ENCODE assay signal across 14 mouse cellular contexts in genomic region chr11:51643202-51643601, GRCm38 (mm10). TPM values are rescaled to one million over a fixed set of nuclear protein-coding genes. Genes with fewer than 3 reads are reported as not detected.
DNase-seq lines count a peak whose midpoint lies in the region; ATAC-seq and TF ChIP-seq lines count a peak whose summit lies in the region.
"Had no signal": no experiment of that assay in that cellular context is flagged by ENCODE, and none has a peak within 500 bp of the region (broad histone marks: within the 10 kb centered on the region; RNA-seq: fewer than 3 reads in every experiment).

No protein-coding gene starts in this region.

- peaks cover 3% of the 10 kb centered on the region for H3K36me3 ChIP-seq in heart, embryonic 11.5 days (ENCODE audit: control insufficient read depth, insufficient read depth, low read length)
- peaks cover 39% of the 10 kb centered on the region for H3K36me3 ChIP-seq in ES-E14 (ENCODE audit: control insufficient read depth, insufficient read depth, low read length, poor library complexity, severe bottlenecking)
- peaks cover 24% of the 10 kb centered on the region for H3K36me3 ChIP-seq in heart, postnatal 0 days (replicated peaks; ENCODE audit: control insufficient read depth, insufficient read depth, low read length)

- in situ Hi-C loops in ES-E14 (cut with MboI; ENCODE audit: low sequenced_read_pairs in 2 of 2, unreplicated experiment in 2 of 2): no loop called here

- H3K4me2 ChIP-seq in heart, embryonic 11.5 days: peak overlapping the region; percentile 33; the same call in 1 of the 2 replicates
- H3K4me2 ChIP-seq in heart, postnatal 0 days (ENCODE audit: low read depth, low read length): peak overlapping the region; percentile 26; the same call in 1 of the 2 replicates
- H3K4me2 ChIP-seq: neural tube, embryonic 13.5 days; stomach, embryonic 15.5 days had no signal

- H3K4me3 ChIP-seq in heart, embryonic 11.5 days (ENCODE audit: low read depth, low read length): no peak overlapping the region
- H3K4me3 ChIP-seq in layer of hippocampus, adult 2 months: no peak overlapping the region
- H3K4me3 ChIP-seq in ES-E14 (ENCODE audit: insufficient read depth in 1 of 2, low read depth in 1 of 2, low read length in 2 of 2, poor library complexity in 1 of 2, severe bottlenecking in 1 of 2): peak overlapping the region; percentile 39 to 46
- peak overlapping the region; percentile 3; the same call in 1 of the 2 replicates for H3K4me3 ChIP-seq in heart, postnatal 0 days (ENCODE audit: low read depth, low read length)
- H3K4me3 ChIP-seq: erythroblast, embryonic 14.5 days; neural tube, embryonic 13.5 days; stomach, embryonic 15.5 days had no signal

- peaks cover 13% of the 10 kb centered on the region; the same call in 1 of the 2 replicates for H3K4me1 ChIP-seq in heart, embryonic 11.5 days (ENCODE audit: control insufficient read depth, insufficient read depth, low read length)
- peaks cover 8 to 34% of the 10 kb centered on the region in 2 experiments for H3K4me1 ChIP-seq in ES-E14 (ENCODE audit: control insufficient read depth in 2 of 2, insufficient read depth in 2 of 2, low read length in 2 of 2, poor library complexity in 1 of 2)
- H3K4me1 ChIP-seq in heart, postnatal 0 days (ENCODE audit: control insufficient read depth, insufficient read depth): peaks cover 12% of the 10 kb centered on the region; the same call in 1 of the 2 replicates

- H3K27me3 ChIP-seq in heart, embryonic 11.5 days (ENCODE audit: control insufficient read depth, insufficient read depth, low read length): peaks cover 4% of the 10 kb centered on the region; the same call in 1 of the 2 replicates
- H3K27me3 ChIP-seq in heart, postnatal 0 days (ENCODE audit: control insufficient read depth, insufficient read depth, low read length): no peaks in the 10 kb centered on the region
- H3K27me3 ChIP-seq: neural tube, embryonic 13.5 days; stomach, embryonic 15.5 days had no signal

- no peak for DNase-seq in heart, postnatal 14 days
- no peak for DNase-seq in layer of hippocampus, adult 2 months (ENCODE audit: low spot score in 2 of 2)
- DNase-seq in layer of hippocampus, adult 9-10 months (ENCODE audit: low spot score): no peak
- no peak for DNase-seq in ES-E14 (ENCODE audit: low read depth, low spot score)
- no peak for DNase-seq in heart, postnatal 0 days (ENCODE audit: low spot score)
- no peak for DNase-seq in spleen, adult 12 weeks (ENCODE audit: low spot score)
- DNase-seq in urinary bladder, postnatal 36 days (ENCODE audit: low spot score in 2 of 2): no peak
- DNase-seq: adrenal gland, adult 8-10 months; lung, adult 2 months had no signal

- intact Hi-C loops in heart, postnatal 14 days (cut with DNase I): no loop called here

- H3K9me3 ChIP-seq in heart, embryonic 11.5 days (replicated peaks; ENCODE audit: control insufficient read depth, low read length): no peaks in the 10 kb centered on the region
- H3K9me3 ChIP-seq in ES-E14 (ENCODE audit: control insufficient read depth, insufficient read depth, low read depth, low read length): no peaks in the 10 kb centered on the region
- no peaks in the 10 kb centered on the region for H3K9me3 ChIP-seq in heart, postnatal 0 days (replicated peaks; ENCODE audit: control insufficient read depth, low read length)
- H3K9me3 ChIP-seq: neural tube, embryonic 13.5 days; stomach, embryonic 15.5 days had no signal

- ATAC-seq in heart, embryonic 11.5 days (replicated peaks; ENCODE audit: insufficient number of reproducible peaks, low FRiP score, low TSS enrichment): no peak
- no peak for ATAC-seq in heart, postnatal 0 days (ENCODE audit: insufficient read depth, low read depth)
- ATAC-seq: inflammation-experienced regulatory T-cells, adult 6 months had no signal

- no peak for TF ChIP-seq CTCF in layer of hippocampus, adult 2 months (conservative IDR thresholded peaks at IDR 0.05)
- no peak for TF ChIP-seq CTCF in heart, postnatal 0 days (IDR thresholded peaks at IDR 0.05; ENCODE audit: low read depth)

- H3K27ac ChIP-seq in heart, embryonic 11.5 days (ENCODE audit: low read depth, low read length): no peak overlapping the region
- H3K27ac ChIP-seq in layer of hippocampus, adult 2 months: peak overlapping the region; percentile 51; the same call in 1 of the 2 replicates
- H3K27ac ChIP-seq in ES-E14 (ENCODE audit: insufficient read depth, low read depth, low read length, poor library complexity, severe bottlenecking): no peak overlapping the region; the same call in 1 of the 2 replicates
- peak overlapping the region; percentile 62; the same call in 1 of the 2 replicates for H3K27ac ChIP-seq in heart, postnatal 0 days (ENCODE audit: low read depth)
- H3K27ac ChIP-seq: neural tube, embryonic 13.5 days; stomach, embryonic 15.5 days had no signal

- H3K9ac ChIP-seq in heart, embryonic 11.5 days (ENCODE audit: low read depth, low read length): no peak overlapping the region
- peak overlapping the region; percentile 37; the same call in 1 of the 2 replicates for H3K9ac ChIP-seq in ES-E14 (ENCODE audit: insufficient read depth, low read depth, low read length, poor library complexity, severe bottlenecking)
- H3K9ac ChIP-seq in heart, postnatal 0 days (replicated peaks; ENCODE audit: low read depth, low read length): no peak overlapping the region
- H3K9ac ChIP-seq: neural tube, embryonic 13.5 days; stomach, embryonic 15.5 days had no signal

- WGBS in heart, embryonic 11.5 days (ENCODE audit: insufficient replicate concordance): 55% methylated on average over 9 of the region's 9 CpGs
- WGBS in heart, postnatal 0 days: 46% methylated on average over 9 of the region's 9 CpGs

- TF ChIP-seq EP300 in heart, postnatal 0 days (IDR thresholded peaks at IDR 0.05; ENCODE audit: low read depth): no peak

TF ChIP-seq in ES-E14, 5 proteins besides CTCF, POLR2A, EP300 and RAD21:
- no peak for TF ChIP-seq ZNF384 (IDR thresholded peaks at IDR 0.05; ENCODE audit: low read depth, low read length)
- no peak for TF ChIP-seq MAFK (IDR thresholded peaks at IDR 0.05; ENCODE audit: insufficient read depth, low read depth, low read length)
- TF ChIP-seq CHD2 (IDR thresholded peaks at IDR 0.05; ENCODE audit: low read depth, low read length): no peak
- no peak for TF ChIP-seq ZC3H11A (IDR thresholded peaks at IDR 0.05; ENCODE audit: borderline replicate concordance, low read depth, low read length)
- no peak for TF ChIP-seq HCFC1 (IDR thresholded peaks at IDR 0.05; ENCODE audit: borderline replicate concordance, insufficient read depth, low read length)

RNA-seq across cellular contexts. Expression of gene N4bp3, which starts 7.4 kb away (rescaled TPM):
- polyA plus RNA-seq in heart, embryonic 11.5 days (2014; fragmentation: Nextera tagmentation; extraction: Ambion mirVana): 4.2 and 6.4 TPM in 2 replicates
- total RNA-seq in heart, postnatal 14 days (2021): 10 to 100 TPM; 22.1 to 23.1 TPM
- 10 to 100 TPM; 11.3 to 16.4 TPM for total RNA-seq in layer of hippocampus, adult 2 months (2021)
- total RNA-seq in ES-E14 (2012; rRNA removed): 23.7 and 43.8 TPM in 2 replicates
- total RNA-seq in heart, postnatal 0 days (2014; rRNA removed; ENCODE audit: low replicate concordance): 31.2 and 34.8 TPM in 2 replicates
- polyA plus RNA-seq in heart, postnatal 0 days (2015; fragmentation: Nextera tagmentation; extraction: Ambion mirVana): 18.1 and 20.2 TPM in 2 replicates

RNA-seq across cellular contexts. Expression of gene Rmnd5b, which starts 7.5 kb away (rescaled TPM):
- polyA plus RNA-seq in heart, embryonic 11.5 days (2014; fragmentation: Nextera tagmentation; extraction: Ambion mirVana): 29.7 and 32.2 TPM in 2 replicates
- total RNA-seq in heart, postnatal 14 days (2021): 10 to 100 TPM; 16.0 to 16.3 TPM
- 10 to 100 TPM; 59.8 to 65.2 TPM for total RNA-seq in layer of hippocampus, adult 2 months (2021)
- total RNA-seq in ES-E14 (2012; rRNA removed): 41.1 and 96.5 TPM in 2 replicates
- total RNA-seq in heart, postnatal 0 days (2014; rRNA removed; ENCODE audit: low replicate concordance): 38.6 and 54.3 TPM in 2 replicates
- polyA plus RNA-seq in heart, postnatal 0 days (2015; fragmentation: Nextera tagmentation; extraction: Ambion mirVana): 25.8 and 30.0 TPM in 2 replicates

RNA-seq across cellular contexts. Expression of gene D930048N14Rik, which starts 7.6 kb away (rescaled TPM):
- 0.59 and 0.97 TPM in 2 replicates for polyA plus RNA-seq in heart, embryonic 11.5 days (2014; fragmentation: Nextera tagmentation; extraction: Ambion mirVana)
- total RNA-seq in heart, postnatal 14 days (2021): 1 to 10 TPM; 1.3 to 1.4 TPM
- total RNA-seq in layer of hippocampus, adult 2 months (2021): 1 to 10 TPM; 1.4 to 2.4 TPM
- 4.1 and 12.2 TPM in 2 replicates for total RNA-seq in ES-E14 (2012; rRNA removed)
- 0.08 and 0.58 TPM in 2 replicates for total RNA-seq in heart, postnatal 0 days (2014; rRNA removed; ENCODE audit: low replicate concordance)
- 0.74 and 0.78 TPM in 2 replicates for polyA plus RNA-seq in heart, postnatal 0 days (2015; fragmentation: Nextera tagmentation; extraction: Ambion mirVana)
- polyA plus RNA-seq: erythroblast, embryonic 14.5 days had no signal

RNA-seq across cellular contexts. Expression of gene Nhp2, which starts 23.7 kb away (rescaled TPM):
- 114 and 131 TPM in 2 replicates for polyA plus RNA-seq in heart, embryonic 11.5 days (2014; fragmentation: Nextera tagmentation; extraction: Ambion mirVana)
- 10 to 100 TPM; 19.5 to 21.3 TPM for total RNA-seq in heart, postnatal 14 days (2021)
- 10 to 100 TPM; 41.7 to 48.2 TPM for total RNA-seq in layer of hippocampus, adult 2 months (2021)
- 452 and 461 TPM in 2 replicates for total RNA-seq in ES-E14 (2012; rRNA removed)
- total RNA-seq in heart, postnatal 0 days (2014; rRNA removed; ENCODE audit: low replicate concordance): 34.1 and 58.2 TPM in 2 replicates
- 59.7 and 61.4 TPM in 2 replicates for polyA plus RNA-seq in heart, postnatal 0 days (2015; fragmentation: Nextera tagmentation; extraction: Ambion mirVana)

RNA-seq across cellular contexts. Expression of gene Hnrnpab, which starts 36.6 kb away (rescaled TPM):
- polyA plus RNA-seq in heart, embryonic 11.5 days (2014; fragmentation: Nextera tagmentation; extraction: Ambion mirVana): 362 and 384 TPM in 2 replicates
- total RNA-seq in heart, postnatal 14 days (2021): 100 to 1,000 TPM; 141 to 163 TPM
- total RNA-seq in layer of hippocampus, adult 2 months (2021): 100 to 1,000 TPM; 149 to 155 TPM
- 334 and 505 TPM in 2 replicates for total RNA-seq in ES-E14 (2012; rRNA removed)
- total RNA-seq in heart, postnatal 0 days (2014; rRNA removed; ENCODE audit: low replicate concordance): 136 and 225 TPM in 2 replicates
- polyA plus RNA-seq in heart, postnatal 0 days (2015; fragmentation: Nextera tagmentation; extraction: Ambion mirVana): 156 and 159 TPM in 2 replicates

Comparison
In these comparisons a context has a peak if more than half of its experiments do, and no peak if none do; other contexts are left out.
1. H3K27ac ChIP-seq: peak in layer of hippocampus, adult 2 months (single experiment) and heart, postnatal 0 days (single experiment); none in heart, embryonic 11.5 days (single experiment) and ES-E14 (single experiment).
2. H3K4me3 ChIP-seq: peak in ES-E14 (2 of 2) and heart, postnatal 0 days (single experiment); none in heart, embryonic 11.5 days (single experiment) and layer of hippocampus, adult 2 months (single experiment).